Mouse (Mus musculus) megakaryocyte, embryonic 14.5 days (primary cell): ENCODE measurements around the gene Agxt2.

Source experiments
- FLI1 ChIP-seq: IDR thresholded peaks from 2 replicates; pipeline ENCODE4 v1.6.1; 2012; ENCODE audit warnings: low read length, inconsistent platforms, mixed read lengths
- GATA1 ChIP-seq: IDR thresholded peaks from 3 replicates; pipeline ENCODE4 v1.6.1; 2012; ENCODE audit warnings: mixed read lengths, low read length, inconsistent platforms, borderline replicate concordance

- no peak for TF ChIP-seq GATA1
- TF ChIP-seq FLI1, result no peak
Measured at GRCm38 (mm10) chr15:10441493-10441892, 83.2 kb downstream of the Agxt2 start.
